Mouse (Mus musculus) ES-E14 (cell line): ENCODE data around the gene Tgif2.

Experiments
- CHD2 ChIP-seq: IDR thresholded peaks from 2 replicates; pipeline ENCODE4 v1.6.1; 2014; ENCODE audit warnings: mild to moderate bottlenecking, low read depth, low read length, inconsistent platforms
- MAFK ChIP-seq: IDR thresholded peaks from 2 replicates; pipeline ENCODE4 v1.6.1; 2014; ENCODE audit warnings: mild to moderate bottlenecking, low read depth, low read length, inconsistent platforms; ENCODE audit not compliant: insufficient read depth
- ZC3H11A ChIP-seq: IDR thresholded peaks from 2 replicates; pipeline ENCODE4 v1.6.1; 2012; ENCODE audit warnings: low read depth, mild to moderate bottlenecking, inconsistent platforms, low read length, borderline replicate concordance
- ZNF384 ChIP-seq: IDR thresholded peaks from 2 replicates; pipeline ENCODE4 v1.6.1; 2012; ENCODE audit warnings: low read depth, low read length, inconsistent platforms

GRCm38 (mm10) chr2:156862041-156862717, 22.4 kb downstream of the Tgif2 start:
- TF ChIP-seq CHD2 (no peak), MAFK (no peak), ZC3H11A (no peak), ZNF384 (no peak)
